ENCODE assay signal across 17 mouse cellular contexts in the genomic region with DNA sequence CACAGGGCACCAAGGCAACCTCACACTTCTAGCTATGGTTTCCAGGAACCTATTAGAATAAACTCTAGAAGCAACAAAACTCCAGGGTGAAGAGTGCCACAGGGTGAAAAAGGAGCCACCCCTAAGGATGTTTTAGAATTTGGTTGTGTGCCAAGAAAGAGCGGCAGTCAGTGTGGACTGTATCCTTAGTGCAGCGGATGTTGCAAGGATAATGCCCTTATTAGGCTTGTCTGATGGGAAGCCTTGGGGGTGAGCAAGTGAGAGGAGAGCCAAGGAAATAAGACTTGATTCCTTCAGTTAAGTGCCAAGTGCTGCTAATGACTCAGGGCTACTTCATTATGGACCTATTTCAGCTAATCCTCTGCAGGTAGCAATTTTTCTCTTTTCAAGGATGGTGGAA.
"Had no signal": no experiment of that assay in that cellular context is flagged by ENCODE, and none has a peak within 500 bp of the region (broad histone marks: within the 10 kb centered on the region; RNA-seq: fewer than 3 reads in every experiment).

No protein-coding gene starts in this region.

- H3K9me3 ChIP-seq: liver, embryonic 13.5 days; liver, embryonic 15.5 days; megakaryocyte, embryonic 14.5 days; midbrain, embryonic 12.5 days; neural tube, embryonic 12.5 days; stomach, embryonic 15.5 days had no signal

- H3K4me2 ChIP-seq: liver, embryonic 13.5 days; liver, embryonic 15.5 days; midbrain, embryonic 12.5 days; neural tube, embryonic 12.5 days; stomach, embryonic 15.5 days had no signal

- H3K36me3 ChIP-seq: liver, embryonic 13.5 days; liver, embryonic 15.5 days; midbrain, embryonic 12.5 days; neural tube, embryonic 12.5 days; stomach, embryonic 15.5 days had no signal

- H3K4me1 ChIP-seq: liver, embryonic 13.5 days; liver, embryonic 15.5 days; megakaryocyte, embryonic 14.5 days; midbrain, embryonic 12.5 days; neural tube, embryonic 12.5 days; stomach, embryonic 15.5 days had no signal

- H3K27ac ChIP-seq: liver, embryonic 13.5 days; liver, embryonic 15.5 days; macrophage; midbrain, embryonic 12.5 days; neural tube, embryonic 12.5 days; stomach, embryonic 15.5 days; stomach, postnatal 0 days had no signal

- H3K9ac ChIP-seq: liver, embryonic 13.5 days; liver, embryonic 15.5 days; liver, postnatal 0 days; midbrain, embryonic 12.5 days; neural tube, embryonic 12.5 days; stomach, embryonic 15.5 days had no signal

- H3K27me3 ChIP-seq: liver, embryonic 13.5 days; liver, embryonic 15.5 days; megakaryocyte, embryonic 14.5 days; midbrain, embryonic 12.5 days; neural tube, embryonic 12.5 days; stomach, embryonic 15.5 days had no signal

- DNase-seq: liver, embryonic 13.5 days; liver, postnatal 0 days; lung, adult 2 months; lung, postnatal 14 days; midbrain, embryonic 14.5 days; right cerebral cortex, postnatal 14 days; thymus, adult 2 months; thymus, postnatal 25 days; thymus, postnatal 4 days had no signal

- H3K4me3 ChIP-seq: liver, embryonic 13.5 days; liver, embryonic 15.5 days; megakaryocyte, embryonic 14.5 days; midbrain, embryonic 12.5 days; neural tube, embryonic 12.5 days; stomach, embryonic 15.5 days had no signal

- ATAC-seq: liver, postnatal 0 days; midbrain, embryonic 16.5 days had no signal
